Mouse (Mus musculus) liver, adult 2 months (tissue): Measurements from ENCODE around the gene Fcer1g.

Source experiments
- CTCF ChIP-seq: fragments of 200-500 bp; IDR thresholded peaks from 2 replicates; pipeline ENCODE4 v1.5.1; 2011; ENCODE audit warnings: low read depth, low read length, control low read depth
- POLR2A ChIP-seq: fragments of 200-500 bp; IDR thresholded peaks from 2 replicates; pipeline ENCODE4 v1.6.1; 2011; ENCODE audit warnings: low read length, control low read depth; ENCODE audit not compliant: insufficient read depth; ENCODE audit errors: extremely low read depth

GRCm38 (mm10) chr1:171226780-171227179, 7.4 kb downstream of the Fcer1g start:
- 0 out of 2 replicates have a peak, but pooled peaks have one; percentile 57 for TF ChIP-seq POLR2A
- no peak for TF ChIP-seq CTCF
